Mouse (Mus musculus): ENCODE measurements around the gene Otp. TPM values are rescaled to one million over a fixed set of nuclear protein-coding genes. Genes with fewer than 3 reads are reported as not detected.
A peak's percentile ranks its signal among the peaks of the same experiment; 100 is the strongest.

Otp gene
- polyA plus RNA-seq, 1 experiment from 2014 or later: 3.6 TPM

DNA sequence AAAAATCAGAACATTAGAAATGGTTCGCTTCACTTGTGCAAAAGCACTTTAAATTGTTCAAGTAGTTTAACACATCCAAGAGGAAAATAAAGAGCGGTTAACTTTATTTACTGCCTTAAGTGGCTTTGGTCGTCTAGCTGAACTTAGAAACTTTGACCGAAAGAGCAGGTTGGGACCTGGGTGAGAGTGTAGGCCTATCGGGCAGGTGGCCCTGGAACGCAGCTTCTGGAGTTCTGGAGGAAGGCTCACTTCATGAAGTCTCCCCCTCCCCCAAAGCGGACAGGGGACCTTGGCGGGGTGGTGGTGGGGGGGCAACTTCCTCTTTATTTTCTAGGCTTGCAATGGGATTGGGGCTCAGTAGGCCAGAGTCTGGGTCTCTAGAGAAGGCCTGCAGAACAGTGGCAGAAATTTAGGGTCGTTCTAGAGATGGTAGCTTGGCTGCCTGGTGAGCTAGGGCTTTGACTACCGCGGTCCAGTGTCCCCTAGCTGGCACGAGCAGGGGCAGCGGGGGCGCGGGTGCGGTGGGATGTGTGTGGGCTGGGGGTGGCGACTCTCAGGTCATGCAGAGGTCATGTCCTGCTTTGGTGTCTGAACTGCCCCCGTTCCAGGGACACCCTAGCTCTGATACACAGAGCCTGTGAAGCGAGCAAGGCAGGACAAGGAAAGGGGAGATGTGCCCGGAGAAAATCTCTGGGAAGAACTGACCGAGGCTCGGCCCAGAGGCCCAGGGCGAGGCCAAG, 576 bp upstream of the Otp start:
- Histone ChIP-seq H3K9ac (replicated peaks) (no peak overlapping the region), H3K4me3 (peak overlapping the region; percentile 4; the same call in 1 of the 2 replicates), H3K4me1 (peaks cover 5% of the 10 kb centered on the region), H3K27me3 (peaks cover 70% of the 10 kb centered on the region), H3K27ac (replicated peaks) (no peak overlapping the region), H3K36me3 (no peaks in the 10 kb centered on the region), H3K4me2 (replicated peaks) (no peak overlapping the region), H3K9me3 (no peaks in the 10 kb centered on the region)
- ATAC-seq (replicated peaks): 0 out of 2 replicates have a peak, but pooled peaks have one; percentile 14
- under 1% methylated on average over 23 of the region's 23 CpGs for WGBS

DNA sequence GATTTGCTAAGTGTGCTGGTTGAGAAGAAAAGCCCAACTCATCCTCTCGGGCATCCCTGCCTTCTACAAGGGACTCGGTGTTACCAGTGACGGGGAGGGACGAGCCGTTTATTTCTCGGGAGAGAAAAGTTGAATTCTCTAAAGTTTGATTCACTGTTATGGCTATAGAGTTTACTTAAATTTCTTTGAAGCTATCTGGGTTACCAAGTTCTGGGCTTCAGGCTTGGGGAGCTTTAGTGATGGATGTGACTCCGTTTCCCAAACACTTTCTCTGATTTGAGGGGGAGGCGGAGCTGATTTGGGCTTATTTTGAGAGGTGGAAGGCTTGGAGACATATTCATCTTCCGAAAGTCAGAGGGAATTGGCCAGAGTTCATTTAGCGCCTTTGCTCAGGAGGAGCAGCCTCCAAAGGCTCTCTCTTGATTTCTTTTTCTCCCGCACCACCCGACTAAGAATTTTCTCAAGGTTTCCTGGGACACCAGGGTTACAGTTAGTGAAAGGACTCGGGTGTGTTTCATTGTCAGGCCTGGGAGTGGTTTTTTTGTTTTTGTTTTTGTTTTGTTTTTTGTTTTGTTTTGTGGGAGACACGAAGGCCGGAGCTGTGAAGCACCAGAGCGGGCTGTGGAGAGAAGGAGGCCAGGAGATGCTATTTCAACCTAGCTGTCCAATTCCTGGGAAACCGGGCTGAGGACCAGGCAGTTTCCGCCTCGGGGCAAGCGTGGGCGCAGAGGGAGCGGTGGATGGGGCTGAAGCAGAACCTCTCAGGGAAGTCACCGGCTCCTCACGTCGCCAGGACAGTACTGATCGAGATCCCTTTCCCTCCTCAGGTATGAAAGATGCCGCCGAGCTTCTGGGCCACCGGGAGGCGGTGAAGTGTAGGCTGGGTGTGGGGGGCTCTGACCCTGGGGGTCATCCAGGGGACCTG, 1.1 kb downstream of the Otp start:
- Histone ChIP-seq H3K4me1 (peaks cover 5% of the 10 kb centered on the region), H3K27ac (replicated peaks) (no peak overlapping the region), H3K27me3 (peaks cover 72% of the 10 kb centered on the region), H3K9ac (replicated peaks) (no peak overlapping the region), H3K4me3 (no peak overlapping the region), H3K4me2 (replicated peaks) (no peak overlapping the region), H3K36me3 (no peaks in the 10 kb centered on the region), H3K9me3 (no peaks in the 10 kb centered on the region)
- WGBS: under 1% methylated on average over 30 of the region's 30 CpGs
- no peak for ATAC-seq (replicated peaks)

DNA sequence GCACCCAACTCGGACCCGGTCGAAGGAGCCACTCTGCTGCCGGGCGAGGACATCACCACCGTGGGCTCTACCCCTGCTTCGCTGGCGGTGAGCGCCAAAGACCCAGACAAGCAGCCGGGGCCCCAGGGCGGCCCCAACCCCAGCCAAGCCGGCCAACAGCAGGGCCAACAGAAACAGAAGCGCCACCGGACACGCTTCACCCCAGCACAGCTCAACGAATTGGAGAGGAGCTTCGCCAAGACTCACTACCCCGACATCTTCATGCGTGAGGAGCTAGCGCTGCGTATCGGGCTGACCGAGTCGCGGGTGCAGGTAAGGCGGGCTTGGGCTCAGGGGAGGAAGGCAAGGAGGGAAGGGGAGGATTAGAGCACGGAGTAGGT, 1.8 kb downstream of the Otp start:
- H3K9me3 ChIP-seq: no peaks in the 10 kb centered on the region
- peaks cover 73% of the 10 kb centered on the region for H3K27me3 ChIP-seq
- H3K4me1 ChIP-seq: peaks cover 5% of the 10 kb centered on the region
- H3K4me3 ChIP-seq: no peak overlapping the region
- no peak overlapping the region for H3K4me2 ChIP-seq (replicated peaks)
- WGBS: under 1% methylated on average over 27 of the region's 27 CpGs
- no peak overlapping the region for H3K27ac ChIP-seq (replicated peaks)
- no peak for ATAC-seq (replicated peaks)
- H3K36me3 ChIP-seq: no peaks in the 10 kb centered on the region
- H3K9ac ChIP-seq (replicated peaks): no peak overlapping the region

DNA sequence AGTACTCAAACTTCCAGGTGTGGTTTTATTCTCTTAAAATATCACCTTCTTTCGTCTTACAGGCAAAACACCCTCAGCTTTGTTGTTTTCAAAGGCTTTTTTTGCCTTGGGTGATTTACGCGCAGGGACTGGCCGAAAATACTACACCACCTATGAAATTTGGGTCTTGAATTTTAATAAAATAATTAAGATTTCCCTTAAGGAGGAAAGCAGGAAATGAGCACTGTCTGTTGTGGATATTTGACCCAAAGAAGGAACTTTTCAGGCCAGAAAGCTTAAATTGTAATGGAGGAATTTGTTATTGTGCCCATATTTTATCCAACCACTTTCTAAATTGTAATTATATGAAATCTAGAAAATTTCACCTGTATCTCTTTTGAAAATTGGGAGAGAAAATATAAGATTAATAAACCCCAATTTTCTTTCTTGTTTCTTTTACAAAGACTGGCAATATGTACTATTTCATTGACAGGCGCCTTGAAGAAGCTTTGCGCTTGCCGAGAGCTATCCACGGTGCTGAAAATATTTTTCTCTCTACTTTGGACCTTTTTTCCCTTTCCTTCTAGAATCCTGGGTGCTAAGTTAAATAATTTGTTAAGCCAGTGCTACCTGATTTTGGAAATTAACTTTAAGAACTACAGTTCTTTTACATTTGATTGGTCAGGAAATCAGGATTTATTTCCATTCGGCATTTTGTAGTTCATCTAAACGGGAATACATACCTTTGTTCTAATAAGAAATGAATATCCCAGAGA, 2.8 kb downstream of the Otp start:
- no peak overlapping the region for H3K4me2 ChIP-seq (replicated peaks)
- H3K27me3 ChIP-seq: peaks cover 73% of the 10 kb centered on the region
- no peaks in the 10 kb centered on the region for H3K36me3 ChIP-seq
- H3K4me3 ChIP-seq: no peak overlapping the region
- ATAC-seq (replicated peaks): no peak
- no peaks in the 10 kb centered on the region for H3K9me3 ChIP-seq
- H3K27ac ChIP-seq (replicated peaks): no peak overlapping the region
- 9% methylated on average over 10 of the region's 10 CpGs for WGBS
- no peak overlapping the region for H3K9ac ChIP-seq (replicated peaks)
- peaks cover 12% of the 10 kb centered on the region for H3K4me1 ChIP-seq

DNA sequence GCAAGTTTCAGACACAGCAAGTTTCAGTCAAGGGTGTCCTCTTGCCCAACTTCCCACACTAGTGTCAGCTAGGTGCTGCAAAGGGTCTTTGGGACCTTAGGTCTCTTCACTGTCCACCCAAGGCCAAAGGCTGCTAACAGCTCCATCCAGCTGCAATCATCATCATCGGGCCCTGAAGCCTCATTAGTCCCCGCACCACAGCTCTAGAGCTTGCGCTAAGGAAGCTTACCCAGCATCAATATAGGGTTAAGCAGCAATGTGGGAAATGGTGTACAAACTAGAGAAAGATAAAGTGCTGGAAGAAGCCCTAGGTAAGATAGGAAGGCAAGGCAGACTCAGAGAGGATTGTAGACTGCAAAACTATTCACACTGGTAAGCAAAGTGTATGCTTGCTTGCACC, 5.8 kb downstream of the Otp start:
- H3K27me3 ChIP-seq: peaks cover 80% of the 10 kb centered on the region
- no peak overlapping the region for H3K4me3 ChIP-seq
- H3K9ac ChIP-seq (replicated peaks): no peak overlapping the region
- H3K36me3 ChIP-seq: no peaks in the 10 kb centered on the region
- no peaks in the 10 kb centered on the region for H3K9me3 ChIP-seq
- H3K27ac ChIP-seq (replicated peaks): no peak overlapping the region
- no peak overlapping the region for H3K4me2 ChIP-seq (replicated peaks)
- WGBS: under 1% methylated on average over 3 of the region's 3 CpGs
- H3K4me1 ChIP-seq: peaks cover 25% of the 10 kb centered on the region
- ATAC-seq (replicated peaks): no peak

DNA sequence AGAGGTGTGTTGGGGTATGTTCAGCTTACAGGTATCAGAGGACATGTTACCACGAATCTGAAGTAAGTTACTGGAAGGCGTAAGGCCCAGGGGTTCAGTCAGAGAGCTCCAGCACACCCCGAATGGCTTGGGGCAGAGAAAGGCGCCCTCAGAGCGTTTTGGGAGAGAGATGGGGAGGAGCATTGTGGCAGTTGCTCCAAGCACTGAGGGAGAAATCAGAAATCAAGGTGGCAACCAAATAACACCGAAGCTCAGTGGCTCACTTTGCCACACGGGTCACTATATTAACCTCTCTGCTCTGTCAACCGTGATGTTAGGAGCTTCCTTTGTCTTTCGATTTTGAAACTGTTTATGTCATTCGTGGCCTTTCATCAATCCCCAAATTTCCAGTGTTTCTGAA, 6.8 kb downstream of the Otp start:
- Histone ChIP-seq H3K27me3 (peaks cover 80% of the 10 kb centered on the region), H3K4me2 (replicated peaks) (no peak overlapping the region), H3K4me1 (peaks cover 25% of the 10 kb centered on the region), H3K9ac (replicated peaks) (no peak overlapping the region), H3K27ac (replicated peaks) (no peak overlapping the region), H3K9me3 (no peaks in the 10 kb centered on the region), H3K4me3 (no peak overlapping the region), H3K36me3 (no peaks in the 10 kb centered on the region)
- no peak for ATAC-seq (replicated peaks)
- WGBS: 1% methylated on average over 10 of the region's 10 CpGs

DNA sequence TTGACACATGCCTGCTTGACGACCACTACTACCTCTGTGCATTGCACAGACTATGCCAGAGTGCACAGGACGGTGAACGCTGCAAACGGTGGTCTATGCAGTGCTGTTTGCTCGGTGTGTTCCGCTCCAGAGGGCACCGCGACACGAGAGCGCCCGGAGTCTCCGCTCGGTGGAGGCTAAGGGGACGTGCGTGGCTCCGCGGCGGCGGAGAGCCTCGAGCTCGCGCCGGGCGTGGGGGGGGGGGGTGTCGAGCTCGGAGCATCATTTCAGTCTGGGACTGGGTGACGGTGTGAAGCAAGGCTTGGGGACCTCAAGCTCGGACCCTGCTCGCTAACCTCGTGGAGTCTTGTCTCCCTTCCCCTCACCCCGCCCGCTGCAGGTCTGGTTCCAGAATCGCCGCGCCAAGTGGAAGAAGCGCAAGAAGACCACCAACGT, 7.3 kb downstream of the Otp start:
- H3K27me3 ChIP-seq: peaks cover 79% of the 10 kb centered on the region
- no peak overlapping the region for H3K27ac ChIP-seq (replicated peaks)
- H3K9ac ChIP-seq (replicated peaks): no peak overlapping the region
- peaks cover 25% of the 10 kb centered on the region for H3K4me1 ChIP-seq
- no peaks in the 10 kb centered on the region for H3K36me3 ChIP-seq
- peak overlapping the region; percentile 66 for H3K4me2 ChIP-seq (replicated peaks)
- H3K4me3 ChIP-seq: peak overlapping the region; percentile 37
- no peaks in the 10 kb centered on the region for H3K9me3 ChIP-seq
- peak; percentile 49 for ATAC-seq (replicated peaks)
- WGBS: under 1% methylated on average over 37 of the region's 37 CpGs

DNA sequence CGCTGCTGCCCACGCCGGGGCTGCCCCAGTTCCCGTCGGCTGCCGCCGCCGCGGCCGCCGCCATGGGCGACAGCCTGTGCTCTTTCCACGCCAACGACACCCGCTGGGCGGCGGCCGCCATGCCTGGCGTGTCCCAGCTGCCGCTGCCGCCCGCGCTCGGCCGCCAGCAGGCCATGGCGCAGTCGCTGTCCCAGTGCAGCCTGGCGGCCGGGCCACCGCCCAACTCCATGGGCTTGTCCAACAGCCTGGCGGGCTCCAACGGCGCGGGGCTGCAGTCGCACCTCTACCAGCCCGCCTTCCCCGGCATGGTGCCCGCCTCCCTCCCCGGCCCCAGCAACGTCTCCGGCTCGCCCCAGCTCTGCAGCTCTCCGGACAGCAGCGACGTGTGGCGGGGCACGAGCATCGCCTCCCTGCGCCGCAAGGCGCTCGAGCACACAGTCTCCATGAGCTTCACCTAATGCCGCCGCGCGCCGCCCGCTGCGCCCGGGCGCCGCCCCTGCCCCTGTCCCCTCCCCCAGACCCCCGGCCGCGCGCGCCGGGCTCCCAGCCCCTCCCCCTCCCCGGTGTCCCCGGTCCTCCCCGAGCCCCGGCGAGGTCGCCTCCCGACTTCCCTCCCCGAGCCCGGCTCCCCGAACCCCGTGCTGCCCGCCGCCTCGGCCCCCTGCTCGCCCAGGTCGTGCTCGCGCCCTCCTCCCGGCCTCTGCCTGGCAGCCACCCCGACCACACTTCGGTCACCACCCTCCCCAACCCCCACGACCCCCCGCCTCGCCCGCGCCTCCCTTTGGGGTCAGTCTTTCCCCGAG, 8.0 kb downstream of the Otp start:
- peak overlapping the region; percentile 16; the same call in 1 of the 2 replicates for H3K9ac ChIP-seq (replicated peaks)

DNA sequence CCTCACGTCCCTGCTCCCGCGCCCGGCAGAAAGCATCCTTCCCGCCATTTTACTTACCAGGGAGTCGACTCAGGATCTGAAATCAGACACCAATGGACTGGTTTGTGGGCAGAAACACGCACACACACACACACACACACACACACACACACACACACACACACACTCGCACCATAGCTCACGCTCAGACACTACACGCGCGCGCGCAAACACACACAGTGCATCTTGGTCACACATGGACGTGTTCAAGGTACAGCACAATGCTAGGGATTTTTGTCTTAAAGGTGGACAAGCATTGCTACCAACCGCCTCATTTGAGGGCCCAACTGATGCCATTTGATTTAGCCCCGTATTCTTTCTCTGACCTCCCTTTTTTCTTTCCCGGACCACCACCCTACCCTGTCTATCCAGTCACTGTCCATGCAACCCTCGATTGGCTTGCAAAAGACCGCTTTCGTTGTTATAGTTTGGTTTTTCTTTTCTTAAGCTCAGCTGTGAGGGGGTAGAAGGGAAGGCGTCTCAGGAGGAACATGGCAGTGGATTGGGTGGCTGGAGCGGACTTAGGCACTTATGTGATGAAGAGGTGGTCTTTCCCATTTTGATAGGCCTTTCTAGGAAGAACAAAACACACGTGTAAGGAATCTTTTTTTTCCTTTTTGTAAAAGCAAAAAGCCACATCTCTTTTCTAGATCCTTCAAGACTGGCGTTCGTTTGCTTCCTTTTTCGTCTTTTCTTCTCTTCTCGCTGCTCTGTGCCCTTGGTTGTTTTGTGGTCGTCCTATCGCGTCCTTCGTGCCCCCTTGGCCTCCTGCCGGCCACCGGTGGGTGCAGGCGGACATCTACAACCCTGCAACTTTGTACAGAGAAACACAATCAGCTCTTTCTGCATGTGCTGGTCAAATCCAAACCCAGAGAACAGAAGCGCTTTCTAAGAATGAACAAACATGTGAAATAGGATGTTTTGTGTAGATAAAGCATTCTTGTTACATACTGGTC, 8.9 kb downstream of the Otp start:
- peak overlapping the region; percentile 37 for H3K4me3 ChIP-seq
- peaks cover 87% of the 10 kb centered on the region for H3K27me3 ChIP-seq
- H3K36me3 ChIP-seq: no peaks in the 10 kb centered on the region
- no peak overlapping the region for H3K9ac ChIP-seq (replicated peaks)
- 1% methylated on average over 36 of the region's 36 CpGs for WGBS
- peak overlapping the region; percentile 66 for H3K4me2 ChIP-seq (replicated peaks)
- H3K4me1 ChIP-seq: peaks cover 25% of the 10 kb centered on the region
- H3K9me3 ChIP-seq: no peaks in the 10 kb centered on the region
- no peak overlapping the region for H3K27ac ChIP-seq (replicated peaks)
- 0 out of 2 replicates have a peak, but pooled peaks have one; percentile 1 for ATAC-seq (replicated peaks)

More for the DNA sequence above, 8.0 kb downstream of the Otp start:
- peak; percentile 68 for ATAC-seq (replicated peaks)
- Histone ChIP-seq H3K27me3 (peaks cover 81% of the 10 kb centered on the region), H3K4me1 (peaks cover 25% of the 10 kb centered on the region), H3K36me3 (no peaks in the 10 kb centered on the region), H3K9me3 (no peaks in the 10 kb centered on the region), H3K4me2 (replicated peaks) (peak overlapping the region; percentile 66), H3K27ac (replicated peaks) (no peak overlapping the region), H3K4me3 (peak overlapping the region; percentile 37)
- WGBS: 1% methylated on average over 90 of the region's 95 CpGs

Measured in forebrain, embryonic 15.5 days (tissue).